Mouse (Mus musculus): ENCODE data around the gene Ficd. TPM values are rescaled to one million over a fixed set of nuclear protein-coding genes. Genes with fewer than 3 reads are reported as not detected.

Ficd gene
- polyA plus RNA-seq, 1 experiment from 2014 or later = 6.9 TPM

Other genes starting within 250 kb of the Ficd start
- 14.2 and 16.0 TPM in 2 replicates for gene Wscd2, start 245.5 kb upstream of the Ficd start, polyA plus RNA-seq (2016; fragmentation: Nextera tagmentation; extraction: Ambion mirVana)
- 2.3 and 2.5 TPM in 2 replicates for gene Cmklr1, start 85.4 kb upstream of the Ficd start, polyA plus RNA-seq (2016; fragmentation: Nextera tagmentation; extraction: Ambion mirVana)
- not detected in 2 replicates for gene 1700069L16Rik, start 11.0 kb upstream of the Ficd start, polyA plus RNA-seq (2016; fragmentation: Nextera tagmentation; extraction: Ambion mirVana)
- gene Sart3, start 36.7 kb downstream of the Ficd start, polyA plus RNA-seq (2016; fragmentation: Nextera tagmentation; extraction: Ambion mirVana) = 80.7 and 81.6 TPM in 2 replicates
- gene Iscu, start 36.9 kb downstream of the Ficd start, polyA plus RNA-seq (2016; fragmentation: Nextera tagmentation; extraction: Ambion mirVana) = 113 and 117 TPM in 2 replicates
- 19.1 and 26.4 TPM in 2 replicates for gene Tmem119, start 64.7 kb downstream of the Ficd start, polyA plus RNA-seq (2016; fragmentation: Nextera tagmentation; extraction: Ambion mirVana)
- 1.1 and 1.4 TPM in 2 replicates for gene Selplg, start 96.8 kb downstream of the Ficd start, polyA plus RNA-seq (2016; fragmentation: Nextera tagmentation; extraction: Ambion mirVana)
- 227 and 244 TPM in 2 replicates for gene Coro1c, start 173.0 kb downstream of the Ficd start, polyA plus RNA-seq (2016; fragmentation: Nextera tagmentation; extraction: Ambion mirVana)

Measured in midbrain, embryonic 12.5 days (tissue).